Mouse (Mus musculus) right cerebral cortex, adult 18-20 months (tissue): ENCODE data around the gene Trio.
A peak's percentile ranks its signal among the peaks of the same experiment; 100 is the strongest.

ENCODE experiments used
- DNase-seq: peaks from one replicate; pipeline ENCODE4 v3.0.0; 2022; ENCODE audit warnings: mixed read lengths

Gene Trio

DNA sequence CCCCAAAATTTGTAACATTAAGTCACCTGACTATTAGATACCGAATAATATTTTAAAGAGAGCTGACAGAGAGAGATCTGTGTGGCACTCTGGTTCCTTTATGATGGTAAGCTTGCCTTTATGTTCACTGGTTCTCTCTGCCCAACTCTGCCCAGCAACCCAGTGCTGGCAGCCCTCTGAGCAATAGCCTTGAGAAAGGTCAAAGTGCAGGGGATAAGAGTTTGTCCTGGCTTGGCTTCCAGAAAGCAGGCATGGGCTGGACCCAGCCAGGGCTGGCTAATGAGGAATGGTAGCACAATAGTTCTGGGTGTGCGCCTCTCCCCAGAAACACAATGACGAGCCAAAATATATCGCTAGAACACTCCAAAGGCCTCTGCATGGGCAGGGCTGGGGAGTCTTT is 203.2 kb downstream of the Trio start:
- no peak for DNase-seq

DNA sequence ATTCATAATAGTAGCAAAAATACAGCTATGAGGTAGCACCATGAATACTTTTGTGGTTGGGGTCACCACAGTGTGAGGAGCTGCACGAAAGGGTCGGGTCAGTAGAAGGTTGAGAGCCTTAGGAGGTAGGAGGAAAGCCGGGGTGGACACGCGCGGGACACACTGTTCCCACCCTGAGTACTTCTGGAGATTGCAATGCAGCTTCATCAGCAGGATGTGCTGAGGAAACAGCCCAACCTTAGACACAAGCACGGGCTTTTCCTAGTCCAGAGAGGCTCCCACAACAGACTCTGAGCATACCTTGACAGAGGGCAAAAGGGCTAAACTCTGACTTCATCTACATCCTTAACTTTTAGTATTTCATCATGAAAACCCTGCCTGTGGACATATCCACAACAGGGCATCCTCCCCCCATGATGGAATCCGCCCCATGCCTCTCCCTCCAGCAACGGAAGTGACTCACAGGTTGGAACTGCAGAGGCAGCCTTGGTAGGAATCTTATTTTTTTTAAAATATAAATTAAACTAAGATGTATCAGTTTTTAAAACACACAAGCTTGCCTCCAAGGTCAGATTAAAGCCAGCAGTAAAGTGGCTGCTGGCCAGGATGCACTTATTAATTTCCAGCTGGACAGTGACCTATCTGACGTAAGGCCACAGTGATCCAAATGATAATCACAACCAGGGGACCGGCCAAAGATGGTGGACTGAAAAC is 203.8 kb downstream of the Trio start:
- no peak for DNase-seq

DNA sequence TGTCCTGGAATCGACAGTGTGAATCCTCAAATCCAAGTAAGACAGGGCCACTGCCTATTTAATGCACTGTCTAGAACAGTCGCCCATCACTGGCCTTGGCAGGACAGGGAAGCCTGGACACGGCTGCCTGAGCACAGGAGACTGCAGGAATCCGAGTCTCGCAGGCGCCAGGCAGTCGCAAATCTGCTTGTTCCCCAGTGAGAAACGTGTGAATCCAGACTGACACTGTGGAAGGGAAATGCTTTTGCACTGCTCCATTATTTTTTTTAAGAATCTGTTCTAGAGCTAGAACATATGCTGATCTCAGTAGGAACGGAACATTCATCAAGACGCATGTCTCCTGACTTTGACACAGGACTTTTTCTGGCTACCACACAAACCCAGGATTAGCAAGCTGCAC is 208.6 kb downstream of the Trio start:
- DNase-seq = peak; percentile 64

DNA sequence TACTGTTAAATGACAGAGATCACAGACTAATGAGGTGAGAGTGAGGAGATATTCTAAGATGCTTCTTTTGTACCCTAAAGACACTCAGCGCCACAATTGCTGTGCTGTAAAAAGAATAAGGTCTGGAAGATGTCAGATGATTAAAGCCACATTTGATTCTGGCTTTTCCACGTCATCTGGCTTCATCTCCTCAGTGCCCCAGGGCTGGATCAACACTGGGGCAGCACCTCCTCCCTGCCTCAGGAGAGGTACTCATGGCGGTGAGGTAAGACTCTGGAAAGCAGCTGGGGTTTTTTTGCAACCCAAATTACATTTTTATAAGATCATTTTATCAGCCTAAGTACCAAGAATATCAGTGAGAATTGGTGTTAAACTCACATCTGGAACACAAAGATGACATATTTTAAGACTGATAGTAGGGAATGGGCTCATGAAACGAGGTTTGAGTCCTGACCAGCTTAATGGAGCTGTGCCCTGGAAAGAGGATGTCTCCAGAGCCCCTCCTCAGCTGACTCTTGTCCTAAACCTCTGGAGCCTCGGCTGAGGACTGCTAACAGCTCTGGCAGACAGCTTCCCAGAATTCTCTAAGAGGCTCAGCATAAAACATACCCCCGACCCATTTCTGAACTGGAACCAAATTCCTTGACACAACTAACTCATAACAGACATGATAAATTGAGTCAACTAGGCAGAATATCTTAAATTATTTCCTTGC is 210.8 kb downstream of the Trio start:
- no peak for DNase-seq

DNA sequence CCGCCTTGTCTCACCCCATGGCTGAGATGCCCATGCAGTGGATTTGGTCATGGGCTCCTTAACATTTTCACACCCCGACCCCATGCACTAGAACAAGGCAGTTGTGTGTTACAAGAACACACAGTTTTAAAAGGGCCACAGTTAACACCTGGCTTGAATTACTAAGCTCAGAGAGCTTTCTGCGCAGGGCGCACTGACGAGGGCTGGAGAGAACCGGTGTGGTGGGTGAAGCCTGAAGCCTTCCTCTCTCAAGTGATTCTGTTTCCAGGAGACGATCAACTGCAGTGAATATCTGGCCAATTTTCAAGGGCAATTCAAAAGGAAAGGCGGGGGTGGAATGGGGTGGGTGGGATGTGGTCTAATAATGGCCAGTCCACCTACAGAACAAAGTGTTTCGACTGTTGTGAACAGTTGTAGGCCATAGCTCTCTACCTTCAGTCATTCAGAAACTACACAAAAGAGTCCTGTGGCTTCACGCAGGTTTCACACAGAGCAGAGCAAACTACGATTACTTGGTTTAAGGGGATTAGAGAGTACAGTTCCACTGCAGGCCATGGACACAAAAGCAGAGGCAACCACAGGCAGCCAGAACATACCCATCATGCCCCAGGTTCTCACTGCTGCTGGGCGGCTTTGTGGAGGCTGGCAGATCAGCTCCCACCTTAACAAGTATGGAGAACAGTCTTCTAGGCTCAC is 214.7 kb downstream of the Trio start:
- DNase-seq = no peak

DNA sequence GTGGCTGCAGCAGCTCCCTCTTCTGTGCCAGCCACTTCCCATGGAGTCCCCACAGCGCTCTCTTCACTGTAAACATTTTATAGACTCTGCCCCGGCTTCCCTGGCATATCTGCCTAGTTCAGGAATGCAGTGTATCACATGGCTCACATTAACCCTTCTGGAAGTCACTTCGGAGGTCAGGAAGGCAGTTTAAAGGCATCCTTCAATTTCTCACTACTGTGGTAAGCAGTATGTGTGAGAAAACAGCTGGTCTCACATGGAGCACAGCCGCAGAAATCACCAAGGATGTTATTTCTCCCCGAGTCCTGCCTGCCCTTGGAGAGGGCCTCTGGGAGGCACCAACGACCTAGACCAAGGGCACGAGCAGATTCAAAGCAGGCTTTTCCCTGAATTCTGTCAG is 215.4 kb downstream of the Trio start:
- no peak for DNase-seq

DNA sequence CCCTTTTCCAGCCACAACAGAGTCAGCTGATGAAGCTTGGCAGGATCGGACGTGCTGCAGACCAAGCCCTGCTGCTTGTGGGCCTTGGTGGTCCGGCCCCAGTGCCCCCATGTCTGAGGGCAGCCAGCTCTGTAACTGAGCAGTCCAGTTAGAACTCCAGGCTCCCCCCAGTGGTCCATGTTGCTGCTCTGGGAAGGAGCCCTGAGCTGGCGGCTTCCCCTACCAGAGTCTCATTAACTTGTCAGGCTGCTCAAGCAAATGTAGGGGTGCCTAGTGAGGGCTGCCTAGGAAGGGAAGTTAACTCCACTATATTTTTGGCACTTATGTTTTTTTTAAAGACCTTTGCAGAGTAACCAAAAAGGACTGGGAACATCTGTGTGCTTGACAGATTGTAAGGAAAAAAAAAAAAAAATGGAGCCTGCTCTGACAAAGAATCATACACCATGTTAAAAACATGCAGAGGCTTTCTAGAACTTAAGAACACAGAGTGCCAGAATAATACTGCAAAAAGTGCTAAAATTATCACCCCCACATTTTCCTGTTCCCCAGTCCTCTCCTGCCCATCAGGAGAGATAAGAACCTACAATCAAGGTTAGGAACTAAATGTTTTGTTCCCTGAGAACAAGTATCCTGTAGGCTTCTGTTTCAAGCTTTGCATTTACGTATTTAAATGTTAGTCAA is 216.9 kb downstream of the Trio start:
- DNase-seq = peak; percentile 70

DNA sequence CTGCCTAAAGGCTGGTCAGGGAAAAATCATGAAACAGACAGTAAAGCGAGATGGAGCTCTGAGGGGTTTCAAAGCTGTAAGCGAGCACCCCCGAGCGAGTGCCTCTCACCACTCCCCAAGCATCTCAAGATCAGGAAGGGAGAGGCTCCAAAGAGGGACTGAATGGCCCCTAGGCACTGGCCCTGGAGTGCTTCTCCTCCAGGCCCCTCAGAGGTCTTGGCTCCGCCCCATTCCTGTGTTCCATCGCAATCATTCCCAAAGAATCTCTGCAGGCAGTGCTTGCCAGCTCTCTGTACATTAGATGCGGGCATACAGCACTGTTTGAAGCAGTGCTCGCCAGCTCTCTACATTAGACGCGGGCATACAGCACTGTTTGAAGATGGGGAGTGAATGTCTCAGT is 219.4 kb downstream of the Trio start:
- no peak for DNase-seq

DNA sequence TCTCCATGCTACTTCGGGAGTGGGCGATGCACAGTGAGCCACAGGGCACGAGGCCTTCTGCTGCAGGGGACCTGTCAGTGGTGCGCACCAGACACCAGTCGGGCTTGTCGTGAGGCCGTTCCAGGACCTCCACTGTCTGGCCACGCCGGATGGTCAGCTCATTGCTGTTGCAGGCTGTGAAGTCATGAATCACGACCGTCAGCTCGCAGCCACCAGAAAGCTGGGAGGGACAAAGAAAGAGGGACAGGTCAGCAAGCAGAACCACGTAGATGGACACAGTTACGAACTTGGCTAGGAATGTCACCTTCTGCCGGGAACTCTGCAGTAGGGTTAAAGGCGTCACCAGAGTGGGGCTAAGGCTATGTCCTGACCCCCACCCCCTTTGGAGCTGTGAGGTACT is 220.0 kb downstream of the Trio start:
- no peak for DNase-seq

DNA sequence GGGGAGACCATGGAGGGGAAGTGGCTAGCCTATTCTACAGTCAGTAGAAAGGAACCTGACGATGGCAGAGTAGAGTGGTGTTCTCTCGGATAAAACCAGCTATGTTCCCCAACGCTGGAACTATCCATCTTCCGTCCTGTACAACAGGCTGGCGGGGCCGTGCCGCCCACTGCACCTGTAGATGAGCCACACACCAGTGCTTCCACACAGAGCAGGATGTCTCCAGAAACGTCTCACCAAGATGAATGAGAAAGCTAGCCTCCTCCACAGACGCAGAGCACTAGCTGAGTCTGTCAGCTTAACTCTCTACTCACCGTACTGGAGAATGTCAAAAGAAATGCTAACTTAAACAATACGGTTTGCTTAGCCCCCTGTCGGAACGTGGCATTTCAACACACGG is 221.2 kb downstream of the Trio start:
- peak; percentile 61 for DNase-seq

DNA sequence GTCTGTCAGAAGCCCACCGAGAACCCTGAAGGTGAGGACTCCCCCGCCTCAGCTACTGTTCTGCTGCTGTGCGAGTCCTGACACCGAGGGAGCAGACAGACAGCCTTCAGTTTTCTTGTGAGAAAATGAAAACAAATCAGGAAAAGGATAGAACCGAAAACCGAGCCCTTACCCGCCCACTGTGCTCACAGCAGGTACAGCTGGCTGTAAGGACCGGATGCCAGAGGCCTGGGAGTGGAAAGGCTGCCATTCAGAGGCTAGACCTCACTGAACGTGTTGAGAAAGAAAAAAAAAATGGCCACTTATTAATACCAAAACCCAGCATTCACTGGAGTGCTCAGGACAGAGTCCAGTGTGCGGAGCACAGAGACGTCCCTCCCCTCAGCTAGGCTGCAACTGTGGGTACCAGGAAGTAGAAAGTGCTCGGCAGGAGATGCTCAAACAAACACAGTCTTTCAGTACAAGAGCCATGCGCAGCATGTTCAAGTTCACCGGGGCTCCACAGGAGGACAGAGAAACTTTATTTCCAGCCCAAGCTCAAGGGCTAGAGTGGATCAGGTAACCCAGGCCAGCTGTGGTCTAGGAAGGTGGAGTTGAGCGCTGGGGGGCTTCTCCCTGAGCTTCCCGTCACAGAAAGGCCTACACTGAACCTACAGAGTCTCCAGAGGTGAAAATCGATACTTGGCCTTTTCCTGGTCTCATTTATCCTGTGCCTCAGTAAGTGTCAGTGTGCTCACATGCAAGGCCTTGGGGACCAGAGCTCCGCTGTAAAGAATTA is 221.9 kb downstream of the Trio start:
- no peak for DNase-seq

DNA sequence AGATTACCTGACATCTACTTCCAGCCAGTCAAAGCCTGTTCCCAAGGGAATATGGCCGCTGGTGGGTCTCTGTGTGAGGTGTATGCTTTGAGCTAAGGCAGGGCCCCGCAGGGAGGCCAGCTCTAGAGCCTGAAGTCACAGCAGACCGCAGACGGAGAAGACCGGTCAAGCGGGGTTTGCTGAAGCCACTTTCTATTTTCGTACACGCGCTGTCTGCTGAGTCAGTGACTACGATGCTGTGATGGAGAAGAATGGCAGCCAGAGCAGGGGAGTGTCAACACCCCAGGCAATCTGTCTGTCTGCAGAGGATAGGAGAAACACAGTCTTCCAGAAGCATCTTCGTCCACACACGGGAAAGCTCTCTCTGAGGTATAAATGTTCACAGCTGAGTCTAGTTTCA is 223.4 kb downstream of the Trio start:
- DNase-seq = peak; percentile 56

DNA sequence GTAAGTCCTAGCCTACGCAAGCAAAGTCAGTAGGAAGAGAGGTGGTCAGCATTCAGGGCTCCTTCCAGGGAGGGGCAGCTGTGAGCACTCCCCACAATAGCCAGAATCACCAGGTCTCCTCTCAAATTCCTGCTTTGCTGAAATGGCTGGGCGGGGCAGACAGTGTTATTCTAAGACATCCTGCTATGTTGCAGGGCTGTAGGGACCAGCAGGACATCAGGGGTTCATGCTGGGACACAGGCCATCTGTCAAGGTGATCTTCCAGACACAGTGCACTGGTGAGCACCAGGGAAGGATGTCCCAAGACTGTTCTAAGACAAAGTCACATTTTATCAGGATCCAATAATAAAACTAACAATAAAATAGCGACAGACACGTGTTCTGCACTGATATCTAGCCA is 224.5 kb downstream of the Trio start:
- DNase-seq = no peak

DNA sequence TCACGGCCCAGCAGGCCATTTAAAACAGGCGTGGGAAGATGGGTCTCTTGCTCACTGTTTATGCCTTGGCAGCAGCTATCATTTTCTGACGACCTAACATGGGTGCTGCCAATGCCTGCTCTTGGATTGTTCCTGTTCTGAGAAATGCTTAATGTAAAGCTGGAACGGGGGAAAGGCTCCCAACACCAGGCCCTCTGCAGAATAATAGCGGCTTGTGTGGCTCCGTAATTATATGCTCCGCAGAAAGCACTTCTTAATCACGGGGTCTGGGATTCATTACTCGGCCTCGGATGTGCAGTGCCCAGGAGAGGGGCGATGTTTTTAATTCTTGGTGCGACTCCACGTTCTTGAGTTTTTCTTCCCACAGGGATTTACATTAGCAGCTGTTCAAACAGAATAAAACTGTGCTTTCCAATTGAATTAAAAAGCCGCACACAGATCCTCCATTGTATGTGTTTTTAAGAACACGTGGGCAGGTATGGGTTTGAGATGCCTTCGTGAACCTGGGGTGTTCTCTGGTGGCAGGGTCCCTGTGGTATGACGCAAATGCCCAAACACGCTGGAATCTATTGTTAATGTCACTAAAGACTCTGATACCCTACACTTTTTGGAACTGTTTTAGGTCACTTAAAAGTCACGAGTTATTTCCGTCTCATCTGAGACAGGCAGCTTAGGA is 228.0 kb downstream of the Trio start:
- DNase-seq = peak; percentile 56

DNA sequence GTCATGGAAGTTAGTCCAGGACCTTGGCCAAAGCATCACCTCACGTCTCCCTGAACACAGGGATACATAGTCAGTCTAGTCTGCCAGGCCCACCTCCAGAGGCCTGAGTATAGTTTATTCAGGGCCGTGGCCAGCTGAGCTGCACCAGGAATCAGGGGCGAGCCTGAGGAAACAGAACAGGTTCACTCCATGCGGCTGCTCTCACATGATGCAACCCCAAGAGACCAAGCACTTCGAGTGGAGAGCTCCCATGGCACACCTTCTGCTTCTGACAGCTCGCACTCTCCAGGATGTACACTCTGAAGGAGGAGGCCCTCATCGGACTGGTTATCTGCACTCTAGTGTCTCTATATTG is 228.8 kb downstream of the Trio start:
- DNase-seq = no peak

DNA sequence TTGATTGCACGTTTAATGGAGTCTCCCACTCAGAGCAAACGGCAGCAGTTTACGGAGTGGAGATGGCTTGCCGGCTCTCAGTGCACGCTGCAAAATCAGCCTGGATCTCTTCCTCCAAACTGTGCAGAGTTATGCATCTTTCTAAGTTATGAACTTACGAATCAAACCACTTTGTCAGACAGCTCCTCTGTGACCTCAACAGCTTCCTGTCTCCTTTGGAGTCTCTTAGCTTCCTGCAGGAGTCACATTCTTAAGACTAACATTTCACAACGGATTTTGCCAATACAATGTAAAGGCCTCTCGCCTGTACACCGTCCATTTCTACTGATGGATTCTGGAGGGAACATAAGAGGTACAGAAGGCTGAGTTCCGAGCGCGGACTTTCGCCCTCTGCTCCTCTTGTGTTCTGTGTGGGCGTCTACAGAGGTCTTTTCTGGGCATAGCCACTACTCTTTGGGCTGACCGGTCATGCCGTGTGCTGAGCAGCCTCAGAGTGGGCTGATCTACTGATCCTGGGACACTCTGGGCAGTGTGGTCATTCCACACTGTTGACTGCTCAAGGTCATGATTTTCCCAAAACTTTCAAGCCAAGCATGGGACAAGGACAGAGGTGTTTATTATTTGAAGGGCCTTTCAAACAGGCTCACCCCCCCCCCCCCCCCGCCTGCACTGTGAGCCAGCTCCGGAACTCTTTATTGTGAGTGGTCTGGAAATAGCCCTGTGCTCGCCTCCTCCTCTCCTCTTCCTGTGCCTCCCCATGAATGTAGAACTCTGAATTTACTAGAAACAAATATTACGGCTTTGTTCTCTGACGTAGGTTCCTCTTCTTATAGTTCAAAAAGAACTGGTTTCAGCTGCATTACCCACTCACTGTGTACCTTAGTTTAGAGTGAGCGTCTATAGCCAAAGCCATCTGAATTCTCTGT is 229.4 kb downstream of the Trio start:
- DNase-seq = no peak

DNA sequence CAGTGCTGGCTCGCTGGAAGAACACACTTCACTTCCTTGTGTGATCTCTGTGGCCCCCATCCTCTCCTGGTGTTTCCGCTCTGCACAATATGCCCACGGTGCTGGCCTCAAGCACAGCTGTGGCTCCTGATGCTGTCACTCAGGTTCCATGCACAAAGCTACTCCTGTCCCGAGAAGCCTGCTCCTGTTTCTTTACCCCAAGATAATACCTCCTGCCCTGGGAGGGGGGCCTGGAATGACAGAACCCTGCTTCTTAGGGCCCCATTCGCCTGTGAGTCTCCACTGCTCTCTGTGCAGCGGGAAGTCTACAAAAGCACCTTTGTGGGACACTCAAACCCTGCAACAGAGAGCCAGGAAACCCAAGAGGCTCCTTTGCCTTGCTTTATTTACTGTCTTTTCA is 232.4 kb downstream of the Trio start:
- DNase-seq = no peak

DNA sequence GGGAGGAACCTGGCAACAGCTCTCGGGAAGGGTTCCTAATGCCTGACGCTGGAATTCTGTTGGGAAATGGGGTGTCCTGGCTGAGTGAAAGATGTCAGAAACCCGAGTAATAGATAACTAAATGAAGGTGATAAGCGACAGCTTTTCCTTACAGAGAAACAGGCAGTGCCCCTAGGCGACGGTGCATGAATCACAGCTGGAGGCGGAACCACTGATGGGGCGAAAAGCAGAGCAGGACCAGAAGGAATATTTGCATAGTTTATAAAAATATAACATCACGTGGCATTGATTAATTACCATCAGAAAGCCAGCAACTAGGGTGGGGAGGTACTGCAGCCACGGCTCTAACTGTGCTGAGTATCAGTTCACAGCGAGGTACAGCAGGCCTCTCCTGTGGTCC is 233.2 kb downstream of the Trio start:
- DNase-seq = no peak

DNA sequence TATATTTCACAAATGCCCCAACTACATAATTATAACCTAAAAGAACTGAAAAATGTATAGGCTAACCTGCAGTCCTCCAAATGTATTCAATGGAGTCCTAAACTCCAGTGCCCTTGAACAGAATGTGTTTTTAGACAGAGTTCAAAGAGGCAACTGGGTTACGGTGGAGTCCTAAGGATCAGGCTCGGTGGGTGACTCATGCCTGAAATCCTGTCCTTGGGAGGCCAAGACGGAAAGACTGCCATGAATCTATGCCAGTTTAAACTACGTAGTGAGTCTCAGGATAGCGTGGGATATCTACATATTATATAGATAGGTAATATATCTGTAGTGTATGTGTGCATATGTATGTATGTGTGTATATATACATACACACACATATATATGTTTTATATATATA is 234.5 kb downstream of the Trio start:
- DNase-seq = no peak

DNA sequence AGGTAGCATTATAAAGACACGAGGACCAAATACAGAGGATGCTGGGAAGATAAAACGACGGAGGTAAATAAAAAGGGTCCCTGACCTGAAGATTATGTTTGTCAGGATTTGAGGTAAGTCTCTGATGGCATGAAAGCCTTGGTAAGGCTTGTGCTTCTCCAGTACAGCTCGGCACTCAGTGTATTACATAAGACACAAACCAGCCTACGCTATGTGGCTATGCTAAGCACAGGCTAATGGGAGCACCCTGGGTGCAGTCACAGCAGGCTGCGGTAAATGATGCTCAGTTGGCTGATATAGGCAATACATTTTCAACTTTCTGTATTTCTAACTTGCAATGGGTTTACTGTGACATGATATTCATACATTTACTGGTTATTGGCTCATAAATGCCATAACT is 234.9 kb downstream of the Trio start:
- DNase-seq = peak; percentile 72

DNA sequence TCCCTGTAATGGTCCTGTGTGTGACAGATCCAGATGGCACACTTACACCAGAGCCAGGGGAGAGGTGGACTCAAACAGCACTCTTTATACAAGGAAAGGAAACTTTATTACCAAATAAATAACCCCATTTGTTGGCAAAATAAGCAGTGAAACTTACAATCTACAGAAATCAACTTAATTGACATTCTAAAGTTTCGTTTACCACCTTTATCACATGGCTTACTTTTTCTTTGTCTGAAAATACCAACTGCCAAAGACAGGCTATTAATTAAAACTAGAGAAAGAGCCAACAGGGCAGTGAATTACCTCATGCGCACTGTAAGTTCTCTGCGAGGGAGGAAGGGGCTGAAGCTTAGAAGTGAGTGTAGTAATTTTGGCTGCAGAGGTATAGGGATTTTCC is 236.3 kb downstream of the Trio start:
- DNase-seq = no peak
